Mouse (Mus musculus): ENCODE results near the gene Cdh22.

The Cdh22 gene

DNA sequence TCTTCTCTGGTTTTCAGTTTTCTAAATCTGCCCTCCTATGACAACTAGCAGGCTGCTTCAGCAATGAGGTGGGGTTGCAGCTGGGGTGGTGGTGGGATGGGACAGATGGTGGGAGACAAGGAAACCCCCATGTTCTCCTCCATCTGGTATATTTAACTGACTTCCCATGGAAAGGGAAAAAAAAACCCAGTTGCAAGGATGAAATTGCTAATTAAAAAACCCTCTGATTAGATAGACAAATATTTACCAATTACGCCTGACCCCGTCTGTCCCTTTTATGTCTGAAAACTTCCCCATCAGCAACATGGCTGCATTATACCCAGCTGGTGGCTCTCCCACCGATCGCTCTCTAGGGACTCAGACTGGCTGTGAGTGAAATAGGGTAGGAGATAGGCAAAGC lies 148.0 kb downstream of the Cdh22 start:
- no peak for DNase-seq (ENCODE audit: low read depth)

DNA sequence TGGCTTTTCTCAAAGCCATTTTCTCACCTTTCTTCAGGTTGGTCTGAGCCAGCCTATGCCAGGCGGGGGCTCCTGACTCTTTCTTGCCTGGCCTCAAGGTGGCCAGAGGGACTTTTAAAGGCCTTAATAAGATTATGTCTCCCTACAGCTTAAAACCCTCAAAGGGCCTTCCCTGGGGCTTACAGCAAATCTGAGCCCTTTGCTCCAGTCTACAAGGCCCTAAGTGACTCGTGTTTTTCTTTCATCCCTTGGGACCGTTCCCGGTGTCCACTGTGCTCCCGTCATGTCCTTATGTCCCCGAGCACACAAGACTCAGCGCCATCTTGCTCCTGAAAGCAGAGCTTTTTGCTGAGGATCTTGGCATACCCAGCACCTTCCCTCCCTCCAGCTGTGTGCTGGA lies 153.4 kb downstream of the Cdh22 start:
- no peak for DNase-seq (ENCODE audit: low read depth)

DNA sequence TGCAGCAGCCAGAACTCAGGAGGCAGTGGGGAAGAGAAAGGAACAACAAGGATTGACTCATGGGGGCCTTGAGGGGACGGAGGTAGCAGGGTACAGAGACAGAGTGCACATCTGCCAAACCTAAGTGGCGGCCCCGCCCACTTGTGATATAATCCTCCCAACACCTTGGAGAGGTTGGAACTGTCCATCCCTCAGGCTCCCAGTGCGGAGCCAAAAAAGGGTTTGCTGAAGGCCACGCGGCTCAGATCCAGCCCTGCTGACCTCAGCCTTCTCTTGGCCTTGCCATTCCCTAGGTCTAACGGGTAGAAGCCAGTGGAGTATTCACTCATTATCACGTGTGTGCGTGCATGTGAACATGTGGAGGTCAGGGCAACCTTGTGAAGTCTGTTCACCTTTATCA lies 154.0 kb downstream of the Cdh22 start:
- DNase-seq (ENCODE audit: low read depth), result no peak

DNA sequence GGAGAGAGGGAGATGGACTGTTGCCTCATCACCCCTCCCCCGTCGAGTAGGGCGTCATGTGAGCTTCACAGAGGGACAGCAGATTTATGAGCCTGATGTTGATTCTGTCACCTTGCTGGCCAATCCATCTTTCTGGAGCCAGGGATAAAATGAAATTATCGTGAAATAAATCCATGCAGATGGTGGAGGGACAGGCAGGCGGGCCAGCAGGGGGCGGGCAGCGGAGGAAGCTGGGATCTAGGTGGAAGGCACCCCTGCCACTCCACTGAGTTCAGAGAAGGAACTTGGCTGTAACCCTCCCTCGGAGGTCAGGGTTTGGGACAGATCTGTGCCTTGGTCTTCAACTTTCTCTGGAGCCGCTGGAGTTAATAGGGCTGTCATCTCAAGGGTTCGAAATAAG lies 156.0 kb downstream of the Cdh22 start:
- DNase-seq (ENCODE audit: low read depth), result peak; percentile 6

DNA sequence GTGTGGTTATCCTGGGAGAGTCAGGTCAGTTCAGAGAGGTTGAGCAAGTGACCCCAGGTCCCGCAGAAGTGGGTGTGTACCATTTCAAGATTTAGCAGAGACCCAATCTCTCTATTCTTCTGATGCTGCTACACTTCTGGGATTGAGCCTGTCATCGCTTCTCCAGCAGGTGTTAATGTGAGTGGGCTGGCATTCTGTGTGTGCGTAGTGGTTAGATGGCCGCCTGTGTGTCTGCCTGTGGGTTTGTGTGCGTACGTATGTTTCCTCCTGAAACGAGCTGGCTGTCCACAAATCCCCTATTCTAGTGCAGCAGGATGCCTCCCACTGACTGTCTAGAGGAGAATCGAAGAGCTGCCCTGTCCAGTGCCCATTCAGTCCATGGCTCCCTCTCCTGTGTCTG lies 156.6 kb downstream of the Cdh22 start:
- DNase-seq (ENCODE audit: low read depth), result peak; percentile 8

DNA sequence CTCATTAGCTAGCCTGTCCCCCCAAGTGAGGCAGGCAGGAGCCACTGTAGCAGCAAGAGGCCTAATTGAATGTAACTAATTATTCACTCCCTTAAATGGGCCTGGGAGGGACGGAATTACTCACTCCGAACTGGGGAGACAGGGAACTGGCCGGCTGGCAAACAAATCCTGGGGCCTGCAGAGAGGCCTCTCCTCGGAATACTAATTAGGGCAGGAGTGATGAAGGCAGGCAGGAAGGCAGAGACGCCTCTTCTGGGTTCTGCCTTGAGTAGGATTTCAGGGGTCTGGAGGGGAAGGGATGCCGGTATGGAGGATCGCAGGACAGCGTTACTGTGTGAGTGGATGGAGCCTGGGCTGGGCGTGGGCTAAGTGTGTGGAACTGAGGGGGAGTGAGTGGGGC lies 157.6 kb downstream of the Cdh22 start:
- no peak for DNase-seq (ENCODE audit: low read depth)

DNA sequence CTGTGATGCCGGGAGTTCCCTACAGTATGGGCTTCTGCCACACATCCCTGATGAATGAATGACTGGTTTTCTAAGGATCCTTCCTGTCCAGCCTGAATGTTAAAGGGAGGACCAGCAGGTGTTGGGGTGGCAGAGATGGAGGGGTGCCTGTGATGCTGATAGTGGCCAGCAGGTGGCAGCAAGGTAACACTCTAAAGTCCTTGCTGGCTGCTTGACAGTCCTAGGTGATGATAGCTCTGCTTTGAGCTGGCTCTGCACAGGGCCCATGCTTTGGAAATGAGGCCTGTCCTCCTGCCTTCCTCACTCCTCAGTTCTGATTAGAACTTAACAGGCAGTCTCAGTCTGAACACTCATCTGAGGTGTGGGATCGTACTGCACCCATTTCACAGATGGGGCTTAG lies 159.7 kb downstream of the Cdh22 start:
- DNase-seq (ENCODE audit: low read depth), result peak; percentile 67

DNA sequence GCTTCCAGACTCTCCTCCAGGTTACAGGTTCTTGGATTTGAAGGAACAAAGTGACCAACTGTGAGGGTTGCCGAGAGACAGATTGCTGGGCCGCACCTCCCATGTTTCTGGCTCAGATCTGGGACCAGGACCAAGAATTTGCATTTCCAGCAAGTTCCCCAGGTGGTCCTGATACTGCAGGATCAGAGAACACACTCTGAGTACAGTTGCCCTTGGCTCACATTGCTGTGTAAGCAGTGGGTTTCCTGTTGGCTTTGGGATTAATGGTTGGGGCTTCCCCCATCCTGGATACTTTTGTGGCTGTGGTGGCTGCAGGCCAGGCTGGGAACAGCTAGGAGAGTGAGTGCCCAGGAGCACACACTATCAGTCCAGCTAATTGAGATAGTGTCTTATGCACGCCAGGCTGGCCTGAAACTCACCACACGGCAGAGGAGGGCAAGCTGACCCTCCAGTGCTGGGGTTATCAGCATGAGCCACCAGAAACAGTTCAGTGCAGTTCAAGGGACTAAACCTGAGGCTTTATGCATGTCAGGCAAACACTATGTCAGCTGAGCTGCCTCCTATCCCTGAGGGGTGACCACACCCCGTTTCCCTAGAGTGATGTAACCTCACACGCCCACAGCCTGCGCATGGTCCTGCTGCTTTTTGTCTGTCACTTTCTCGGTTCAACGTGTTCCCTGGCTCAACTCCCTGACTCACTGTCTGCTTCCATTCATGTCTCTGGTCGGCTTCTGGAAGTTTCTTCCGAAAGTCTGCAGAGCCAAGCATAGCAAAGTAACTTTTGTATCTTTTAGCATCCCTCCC lies 160.4 kb downstream of the Cdh22 start:
- peak; percentile 12 for DNase-seq (ENCODE audit: low read depth)

DNA sequence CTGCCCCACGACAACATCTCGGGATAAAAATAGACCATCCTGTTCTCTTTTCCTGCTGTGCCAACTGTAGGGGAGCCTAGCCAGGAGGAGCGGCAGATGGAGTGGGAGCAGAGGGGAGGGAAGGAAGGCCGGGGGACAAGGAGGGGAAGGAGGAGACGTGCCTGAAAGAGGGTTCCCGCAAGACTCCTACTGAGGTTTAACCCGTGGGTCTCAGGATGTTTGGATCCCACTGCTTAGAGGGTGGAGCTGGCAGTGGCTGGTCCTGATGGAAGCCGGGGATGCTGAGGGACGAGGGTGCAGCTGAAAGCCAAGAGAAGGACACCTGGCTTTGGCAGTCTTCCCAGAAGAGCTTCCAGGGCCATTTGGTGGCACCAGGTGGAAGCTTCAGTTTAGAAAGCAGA lies 161.3 kb downstream of the Cdh22 start:
- DNase-seq (ENCODE audit: low read depth), result no peak

DNA sequence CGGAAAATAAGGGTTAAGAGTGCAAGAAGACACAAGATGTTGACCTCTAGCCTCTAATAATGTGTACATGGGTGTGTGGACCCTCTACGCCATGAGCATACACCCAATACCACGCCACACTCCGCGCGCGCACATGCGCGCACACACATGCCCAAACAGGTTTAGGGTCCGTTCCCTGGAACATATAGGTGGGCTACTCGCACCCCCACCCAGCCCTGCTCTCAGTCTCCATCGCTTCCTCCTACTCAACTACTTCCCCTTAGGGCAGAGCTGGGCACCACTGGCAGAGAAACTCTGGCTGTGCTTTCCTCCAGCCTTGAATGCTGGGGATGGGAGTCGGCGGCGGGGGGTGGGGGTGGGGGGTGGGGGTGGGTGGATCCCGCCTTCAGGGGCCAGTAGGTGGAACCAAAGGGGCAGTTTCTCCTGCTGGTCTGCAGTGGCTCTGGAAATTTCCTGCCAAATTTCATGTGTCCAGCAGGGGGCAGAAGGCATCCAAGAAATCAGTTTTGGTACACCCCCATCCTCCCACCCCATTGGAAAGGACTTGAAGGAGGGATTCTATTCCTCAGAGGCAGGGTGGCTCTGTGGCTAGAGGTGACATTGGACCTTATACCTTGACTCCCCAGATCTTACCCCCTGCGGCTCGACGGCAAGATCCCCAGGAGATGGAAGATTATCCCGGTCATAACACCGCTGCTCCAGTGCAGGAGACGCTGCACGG lies 164.4 kb downstream of the Cdh22 start:
- DNase-seq (ENCODE audit: low read depth), result peak; percentile 51

DNA sequence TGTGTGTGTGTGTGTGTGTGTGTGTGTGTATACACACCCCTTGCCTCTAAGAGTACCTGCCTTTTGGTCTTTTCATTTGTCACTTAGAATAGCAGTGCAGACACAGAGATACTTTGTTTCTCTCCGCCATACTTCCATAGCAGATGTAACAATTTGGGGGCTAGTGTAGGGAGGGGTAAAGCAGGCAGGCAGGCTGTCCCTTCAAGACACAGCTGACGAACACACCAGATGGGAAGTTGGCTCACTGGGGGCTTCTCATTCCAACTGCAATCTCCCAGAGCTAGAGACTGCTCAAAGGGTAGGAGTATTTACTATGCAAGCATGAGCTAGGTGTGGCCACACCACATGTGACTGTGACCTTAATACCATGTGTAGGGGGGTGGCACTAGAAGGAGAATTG lies 165.8 kb downstream of the Cdh22 start:
- DNase-seq (ENCODE audit: low read depth), result no peak

DNA sequence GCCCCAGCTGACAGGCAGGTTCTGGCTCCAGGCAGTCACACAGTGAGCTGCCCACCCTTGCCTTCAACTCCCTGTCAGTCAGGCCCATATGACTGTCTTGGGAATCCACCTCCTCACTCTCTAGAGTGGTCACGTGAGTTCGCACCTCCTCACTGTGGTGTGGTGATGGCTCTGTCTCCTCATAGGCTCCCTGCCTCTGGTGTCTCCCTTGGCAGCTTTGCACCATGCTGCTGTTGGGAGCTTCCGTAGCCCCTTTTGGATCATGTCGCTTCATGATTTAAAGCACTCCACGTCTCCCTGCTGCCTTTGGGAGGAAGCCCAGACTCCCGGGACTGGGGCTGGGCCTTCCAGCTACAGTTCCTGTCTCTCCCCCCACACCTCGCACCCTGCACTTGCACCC lies 170.2 kb downstream of the Cdh22 start:
- DNase-seq (ENCODE audit: low read depth), result no peak

DNA sequence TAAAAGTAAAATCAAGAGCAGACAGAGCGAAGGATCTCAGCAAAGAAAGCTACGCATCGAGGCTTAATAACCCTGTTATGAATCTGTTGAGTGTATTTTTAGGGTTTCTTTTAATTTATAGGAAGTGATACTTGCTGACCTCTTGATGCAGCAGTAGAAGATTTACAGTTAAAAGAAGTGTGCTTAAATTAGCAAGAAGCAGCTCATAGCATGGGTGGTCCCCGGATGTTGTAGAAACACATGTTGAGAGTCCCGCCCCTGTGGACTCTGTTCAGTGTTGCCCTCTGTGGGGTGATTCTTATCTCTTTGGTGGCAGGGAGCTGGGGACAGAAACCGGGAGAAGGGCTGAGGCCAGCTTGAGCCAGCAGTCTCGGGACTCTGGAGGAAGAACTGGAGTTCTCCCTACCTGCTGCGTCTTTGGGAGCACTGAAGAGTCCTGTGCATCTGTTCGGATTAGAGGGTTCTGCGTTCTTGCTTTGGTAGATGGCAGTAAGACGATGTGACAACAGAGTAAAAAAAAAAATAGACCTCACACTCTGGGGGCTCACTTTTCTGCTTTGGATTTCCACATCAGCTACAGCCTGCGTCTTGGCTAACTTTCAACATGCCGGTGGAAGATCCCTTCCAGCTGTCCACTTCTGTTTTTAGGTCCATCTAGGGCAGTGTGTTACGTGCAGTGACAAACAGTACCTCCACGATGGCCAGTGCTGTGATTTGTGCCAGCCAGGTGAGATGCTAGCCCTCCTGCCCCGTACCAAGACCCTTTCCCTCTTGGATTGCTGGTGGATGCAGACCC lies 172.8 kb downstream of the Cdh22 start:
- no peak for DNase-seq (ENCODE audit: low read depth)

All from 416B (cell line).